Mouse (Mus musculus): ENCODE results near the gene Bnip2. TPM values are rescaled to one million over a fixed set of nuclear protein-coding genes. Genes with fewer than 3 reads are reported as not detected.

Bnip2 gene
- polyA plus RNA-seq, 1 experiment from 2014 or later, result 76.1 TPM

DNA sequence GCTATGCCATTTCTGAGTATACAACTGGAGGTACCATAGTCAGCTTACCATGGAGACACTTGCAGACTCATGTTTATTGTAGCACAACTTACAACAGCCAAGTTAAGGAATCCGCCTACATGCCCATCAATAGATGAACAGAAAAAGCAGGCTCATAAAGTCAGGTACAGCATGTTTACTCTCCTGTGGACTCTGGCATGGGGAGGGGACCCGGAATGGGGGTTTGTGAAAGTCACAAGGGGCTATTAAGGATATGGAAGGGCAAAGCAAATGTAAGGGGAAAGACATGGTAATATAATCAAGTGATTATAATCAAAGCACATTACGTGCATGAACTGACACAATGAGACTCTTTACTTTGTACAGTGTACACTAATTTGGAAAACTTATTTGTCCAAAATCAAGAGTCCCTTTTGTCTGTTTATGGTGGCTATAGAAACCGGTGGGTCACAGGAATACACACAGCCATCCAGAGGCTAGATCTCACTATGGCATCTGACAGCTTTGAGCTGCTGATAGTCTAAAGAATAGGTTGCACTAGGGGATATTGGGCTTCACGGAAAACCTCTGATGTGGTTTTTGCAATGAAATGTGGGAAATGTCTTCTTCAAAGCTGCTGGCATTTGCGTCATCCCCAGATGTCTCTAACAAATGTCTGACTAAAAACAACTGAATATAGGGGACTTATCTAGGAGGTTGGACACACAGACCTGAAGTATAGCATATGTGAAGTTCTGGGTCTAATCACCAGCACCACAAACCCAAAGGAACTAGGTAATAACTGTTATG is 50.5 kb downstream of the Bnip2 start:
- Histone ChIP-seq H3K4me3 (no peak overlapping the region), H3K4me1 (replicated peaks) (no peaks in the 10 kb centered on the region), H3K27ac (replicated peaks) (no peak overlapping the region), H3K9me3 (no peaks in the 10 kb centered on the region), H3K27me3 (no peaks in the 10 kb centered on the region), H3K36me3 (no peaks in the 10 kb centered on the region), H3K9ac (no peak overlapping the region), H3K4me2 (no peak overlapping the region)
- no peak for ATAC-seq (ENCODE audit: low read depth)
- 91% methylated on average over 6 of the region's 6 CpGs for WGBS

DNA sequence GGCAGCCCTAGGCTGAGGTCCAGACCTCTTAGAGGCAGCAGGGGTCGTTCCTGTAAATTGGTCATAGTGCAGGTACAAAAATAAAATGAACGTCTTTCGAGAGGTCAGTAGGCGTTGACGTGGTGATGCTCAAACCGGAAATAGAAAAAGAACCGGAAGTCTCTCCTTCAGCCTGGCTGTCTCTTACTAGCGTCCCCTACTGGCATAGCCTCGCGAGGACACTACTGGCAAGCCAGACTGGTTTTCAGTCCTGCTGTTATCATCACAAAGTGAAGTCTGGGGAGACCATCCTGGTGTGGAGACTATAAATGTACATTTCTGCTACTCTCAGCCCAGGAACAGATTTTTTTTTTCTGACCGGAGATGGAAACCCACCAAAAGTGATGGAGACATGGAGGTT is 51.3 kb downstream of the Bnip2 start:
- Histone ChIP-seq H3K9ac (no peak overlapping the region), H3K4me2 (no peak overlapping the region), H3K27me3 (no peaks in the 10 kb centered on the region), H3K4me3 (no peak overlapping the region), H3K4me1 (replicated peaks) (no peaks in the 10 kb centered on the region), H3K36me3 (no peaks in the 10 kb centered on the region), H3K27ac (replicated peaks) (no peak overlapping the region), H3K9me3 (no peaks in the 10 kb centered on the region)
- 84% methylated on average over 11 of the region's 11 CpGs for WGBS
- no peak for ATAC-seq (ENCODE audit: low read depth)

DNA sequence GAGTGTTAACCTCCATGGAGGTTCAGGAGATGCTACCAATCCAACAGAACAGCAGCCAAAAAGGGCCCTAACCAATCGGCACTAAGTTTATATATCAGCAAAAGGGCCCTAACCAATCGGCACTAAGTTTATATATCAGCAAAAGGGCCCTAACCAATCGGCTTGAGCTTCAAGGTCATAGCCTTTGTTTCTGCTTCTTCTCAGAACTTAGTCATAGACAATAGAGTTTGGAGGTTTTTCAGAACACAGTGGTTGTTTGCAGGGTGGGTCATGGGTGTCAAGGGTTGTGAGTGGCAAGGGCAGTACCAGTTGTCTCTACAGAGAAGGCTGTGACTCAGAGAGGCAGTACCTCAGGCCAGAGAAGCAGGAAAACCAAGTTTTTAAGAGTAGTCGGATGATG is 52.9 kb downstream of the Bnip2 start:
- no peak for ATAC-seq (ENCODE audit: low read depth)
- H3K4me3 ChIP-seq, result no peak overlapping the region
- H3K36me3 ChIP-seq, result no peaks in the 10 kb centered on the region
- H3K4me2 ChIP-seq, result no peak overlapping the region
- H3K9me3 ChIP-seq, result no peaks in the 10 kb centered on the region
- no peaks in the 10 kb centered on the region for H3K27me3 ChIP-seq
- no peaks in the 10 kb centered on the region for H3K4me1 ChIP-seq (replicated peaks)
- no peak overlapping the region for H3K9ac ChIP-seq
- no peak overlapping the region for H3K27ac ChIP-seq (replicated peaks)
- WGBS, result 96% methylated on average over 4 of the region's 4 CpGs

DNA sequence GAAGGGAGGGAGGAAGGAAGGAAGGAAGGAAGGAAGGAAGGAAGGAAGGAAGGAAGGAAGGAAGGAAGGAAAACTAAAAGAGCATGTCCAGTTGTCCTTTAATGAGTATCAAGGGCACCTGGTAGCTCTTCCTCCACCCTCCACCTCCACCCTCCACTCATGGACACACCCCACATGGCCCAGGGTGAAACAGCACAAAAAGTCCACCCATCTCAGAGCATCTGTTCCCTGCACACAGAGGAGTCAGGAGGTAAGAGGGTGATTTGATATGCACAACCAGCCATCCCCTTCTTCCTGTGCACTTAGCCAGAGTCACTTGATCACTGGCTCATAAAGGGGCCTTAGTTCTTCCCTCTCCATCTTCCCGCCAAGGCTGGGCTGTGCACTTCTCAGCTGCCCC is 53.7 kb downstream of the Bnip2 start:
- Histone ChIP-seq H3K36me3 (no peaks in the 10 kb centered on the region), H3K4me1 (replicated peaks) (no peaks in the 10 kb centered on the region), H3K9ac (no peak overlapping the region), H3K9me3 (no peaks in the 10 kb centered on the region), H3K27me3 (no peaks in the 10 kb centered on the region), H3K4me3 (no peak overlapping the region), H3K27ac (replicated peaks) (no peak overlapping the region), H3K4me2 (no peak overlapping the region)
- no peak for ATAC-seq (ENCODE audit: low read depth)
- 60% methylated on average over 1 of the region's 1 CpGs for WGBS

DNA sequence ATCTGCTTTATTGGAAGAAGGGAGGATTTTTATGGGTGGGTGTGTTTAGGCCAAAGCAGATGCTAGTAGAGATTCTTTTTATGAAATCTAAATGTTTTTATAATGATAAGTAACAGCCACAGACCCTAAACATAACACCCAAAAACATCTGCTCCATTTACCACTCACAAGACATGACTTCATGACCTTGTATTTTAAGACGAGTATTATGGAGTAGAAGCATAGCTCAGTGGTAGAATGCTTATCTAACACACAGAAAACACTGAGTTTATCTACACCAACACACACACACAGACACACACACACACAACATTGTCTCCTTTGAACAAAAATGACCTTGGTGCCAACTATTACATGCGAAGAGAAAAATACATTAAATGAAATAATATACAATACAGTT is 55.6 kb downstream of the Bnip2 start:
- Histone ChIP-seq H3K27me3 (no peaks in the 10 kb centered on the region), H3K4me2 (no peak overlapping the region), H3K27ac (replicated peaks) (no peak overlapping the region), H3K36me3 (no peaks in the 10 kb centered on the region), H3K4me3 (no peak overlapping the region), H3K4me1 (replicated peaks) (no peaks in the 10 kb centered on the region), H3K9me3 (no peaks in the 10 kb centered on the region), H3K9ac (no peak overlapping the region)
- WGBS, result 88% methylated on average over 2 of the region's 2 CpGs
- no peak for ATAC-seq (ENCODE audit: low read depth)

DNA sequence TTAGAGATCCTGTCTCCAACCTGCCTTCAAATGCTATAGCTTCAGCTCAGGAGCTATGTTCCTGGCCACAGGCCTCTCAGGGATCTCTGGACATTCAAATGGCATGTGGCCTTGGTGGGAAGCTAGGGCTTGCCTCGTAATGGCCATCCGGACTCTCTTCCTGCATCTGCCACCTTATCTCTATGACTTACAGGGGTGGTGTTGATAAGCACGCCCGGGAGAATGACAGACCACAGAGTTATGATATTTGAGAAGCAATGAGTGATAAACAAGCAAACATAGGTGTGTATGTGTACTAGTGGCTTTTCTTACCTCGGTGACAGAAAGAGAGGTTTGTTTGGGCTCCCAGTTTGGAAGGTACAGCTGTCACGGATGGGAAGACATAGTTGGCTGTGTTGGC is 57.0 kb downstream of the Bnip2 start:
- Histone ChIP-seq H3K9ac (no peak overlapping the region), H3K27ac (replicated peaks) (no peak overlapping the region), H3K4me2 (no peak overlapping the region), H3K9me3 (no peaks in the 10 kb centered on the region), H3K36me3 (no peaks in the 10 kb centered on the region), H3K27me3 (no peaks in the 10 kb centered on the region), H3K4me1 (replicated peaks) (no peaks in the 10 kb centered on the region), H3K4me3 (no peak overlapping the region)
- ATAC-seq (ENCODE audit: low read depth), result no peak
- WGBS, result 93% methylated on average over 6 of the region's 6 CpGs

DNA sequence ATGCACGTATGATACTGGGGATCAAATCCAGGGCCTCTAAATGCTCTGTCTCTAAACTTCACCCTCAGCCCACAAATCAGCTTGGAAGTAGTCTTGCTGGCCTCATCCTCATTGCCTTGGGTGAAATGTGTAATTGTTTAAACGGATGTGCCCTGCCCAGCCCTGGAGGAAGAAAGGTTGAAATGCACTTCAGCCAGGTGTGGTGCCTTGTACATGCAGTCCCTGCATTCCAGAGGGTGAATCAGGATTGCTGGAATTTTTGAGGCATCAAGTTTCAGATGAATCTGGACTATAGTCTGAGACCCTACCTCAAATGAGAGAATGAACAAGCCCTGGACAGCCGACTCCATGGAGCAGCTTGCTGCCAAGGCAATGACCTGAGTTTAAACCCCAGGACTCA is 58.6 kb downstream of the Bnip2 start:
- no peaks in the 10 kb centered on the region for H3K36me3 ChIP-seq
- no peaks in the 10 kb centered on the region for H3K27me3 ChIP-seq
- no peaks in the 10 kb centered on the region for H3K9me3 ChIP-seq
- no peak for ATAC-seq (ENCODE audit: low read depth)
- no peak overlapping the region for H3K27ac ChIP-seq (replicated peaks)
- no peak overlapping the region for H3K9ac ChIP-seq
- no peaks in the 10 kb centered on the region for H3K4me1 ChIP-seq (replicated peaks)
- no peak overlapping the region for H3K4me3 ChIP-seq
- WGBS, result 70% methylated on average over 3 of the region's 3 CpGs
- no peak overlapping the region for H3K4me2 ChIP-seq

DNA sequence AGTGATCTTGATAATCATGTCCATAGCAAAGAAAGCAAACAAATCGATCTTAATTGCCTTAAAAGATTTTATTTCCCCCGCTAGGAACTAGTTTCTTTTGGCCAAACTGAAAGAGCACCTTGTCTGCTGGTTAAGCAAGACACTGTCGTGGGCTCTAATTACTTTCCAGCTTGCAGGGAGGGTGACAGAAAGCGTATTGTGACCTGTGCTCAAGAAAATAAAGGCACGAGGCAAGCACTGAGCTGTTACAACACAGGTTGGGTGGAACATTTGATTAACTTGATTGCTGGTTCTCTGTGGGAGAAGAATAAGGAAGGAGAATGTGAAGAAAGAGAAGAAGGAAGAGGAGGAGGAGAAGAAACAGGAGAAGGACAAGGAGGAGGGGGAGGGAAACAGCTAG is 59.0 kb downstream of the Bnip2 start:
- ATAC-seq (ENCODE audit: low read depth), result no peak
- Histone ChIP-seq H3K36me3 (no peaks in the 10 kb centered on the region), H3K9ac (no peak overlapping the region), H3K9me3 (no peaks in the 10 kb centered on the region), H3K27ac (replicated peaks) (no peak overlapping the region), H3K27me3 (no peaks in the 10 kb centered on the region), H3K4me3 (no peak overlapping the region), H3K4me1 (replicated peaks) (no peaks in the 10 kb centered on the region), H3K4me2 (no peak overlapping the region)
- WGBS, result 45% methylated on average over 5 of the region's 5 CpGs

DNA sequence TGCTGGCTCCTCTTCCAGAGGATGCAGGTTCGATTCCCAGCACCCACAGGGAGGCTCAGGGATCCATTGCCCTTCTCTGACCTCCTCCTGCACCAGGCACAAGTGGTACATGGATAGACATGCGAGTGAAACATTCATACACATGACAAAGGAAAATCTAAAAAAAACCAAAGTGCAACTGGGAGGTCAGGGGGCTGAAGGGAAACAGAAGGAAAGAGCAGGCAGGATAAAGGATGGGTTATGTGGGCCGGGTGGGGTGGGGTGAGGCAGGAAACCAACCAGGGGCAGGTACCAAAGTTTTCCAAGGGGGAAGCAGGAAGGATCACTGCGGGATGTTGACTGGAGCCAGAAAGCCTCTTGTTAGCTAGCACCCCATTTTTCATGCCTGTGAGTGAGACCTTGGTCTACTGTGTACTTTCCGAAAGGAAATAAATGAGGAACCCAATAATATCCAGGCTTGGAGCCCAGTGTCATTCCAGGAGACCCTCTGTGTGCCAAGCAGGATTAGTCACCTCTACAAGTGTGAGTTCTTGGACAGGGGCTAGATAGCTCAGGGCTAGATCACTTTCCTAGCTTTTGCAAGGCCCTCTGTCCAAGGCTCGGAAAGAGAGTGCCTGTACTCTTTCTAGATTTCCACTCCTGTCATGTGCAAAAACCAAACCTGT is 59.6 kb downstream of the Bnip2 start:
- H3K4me1 ChIP-seq (replicated peaks), result no peaks in the 10 kb centered on the region
- no peak for ATAC-seq (ENCODE audit: low read depth)

DNA sequence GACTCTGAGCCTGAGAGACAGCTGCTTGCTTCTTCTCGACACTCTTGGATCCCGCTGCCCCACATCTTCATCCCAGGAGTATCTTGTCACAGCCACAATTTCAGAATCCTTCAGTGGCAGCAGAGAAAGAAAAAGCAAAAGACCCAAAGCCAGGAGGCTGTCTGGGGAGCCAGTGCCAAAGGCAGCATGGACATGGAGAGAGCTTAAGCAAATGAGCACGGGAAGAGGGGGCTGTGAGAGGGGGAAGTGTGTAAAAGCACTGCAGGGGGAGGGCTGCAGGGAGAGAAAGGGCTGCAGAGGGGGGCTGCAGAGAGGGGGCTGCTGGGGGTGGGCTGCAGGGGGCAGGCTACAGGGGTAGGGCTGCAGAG is 60.1 kb downstream of the Bnip2 start:
- ATAC-seq (ENCODE audit: low read depth), result no peak
- Histone ChIP-seq H3K27ac (replicated peaks) (no peak overlapping the region), H3K4me1 (replicated peaks) (no peaks in the 10 kb centered on the region), H3K36me3 (no peaks in the 10 kb centered on the region), H3K4me3 (no peak overlapping the region), H3K4me2 (no peak overlapping the region), H3K9me3 (no peaks in the 10 kb centered on the region), H3K27me3 (no peaks in the 10 kb centered on the region), H3K9ac (no peak overlapping the region)
- 38% methylated on average over 3 of the region's 3 CpGs for WGBS

More for the DNA sequence above, 59.6 kb downstream of the Bnip2 start:
- H3K27me3 ChIP-seq, result no peaks in the 10 kb centered on the region
- H3K27ac ChIP-seq (replicated peaks), result no peak overlapping the region
- H3K4me2 ChIP-seq, result no peak overlapping the region
- no peaks in the 10 kb centered on the region for H3K9me3 ChIP-seq
- H3K9ac ChIP-seq, result no peak overlapping the region
- no peak overlapping the region for H3K4me3 ChIP-seq
- H3K36me3 ChIP-seq, result no peaks in the 10 kb centered on the region
- WGBS, result 61% methylated on average over 6 of the region's 6 CpGs

DNA sequence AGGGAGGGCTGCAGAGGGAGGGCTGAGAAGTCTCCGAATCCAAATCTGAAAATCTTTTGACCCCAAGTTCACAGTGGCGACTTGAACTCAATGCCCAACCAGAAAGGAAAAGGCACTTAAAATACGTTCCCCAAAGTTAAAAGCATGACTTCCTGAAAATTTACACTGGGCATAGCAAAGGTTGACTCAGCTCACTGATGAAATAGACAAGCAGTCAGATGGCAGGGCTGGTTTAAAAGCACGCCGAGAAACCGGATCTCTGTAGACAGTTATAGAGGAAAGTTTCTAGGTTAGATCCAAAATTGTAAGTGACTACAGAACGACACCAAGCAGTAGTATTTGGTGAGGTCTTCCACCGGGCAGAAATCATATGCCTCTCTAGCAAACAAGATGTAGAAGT is 60.6 kb downstream of the Bnip2 start:
- WGBS, result 57% methylated on average over 8 of the region's 8 CpGs
- H3K36me3 ChIP-seq, result no peaks in the 10 kb centered on the region
- no peak for ATAC-seq (ENCODE audit: low read depth)
- no peak overlapping the region for H3K27ac ChIP-seq (replicated peaks)
- no peak overlapping the region for H3K4me2 ChIP-seq
- no peak overlapping the region for H3K4me3 ChIP-seq
- H3K27me3 ChIP-seq, result no peaks in the 10 kb centered on the region
- H3K9ac ChIP-seq, result no peak overlapping the region
- H3K9me3 ChIP-seq, result no peaks in the 10 kb centered on the region
- no peaks in the 10 kb centered on the region for H3K4me1 ChIP-seq (replicated peaks)

DNA sequence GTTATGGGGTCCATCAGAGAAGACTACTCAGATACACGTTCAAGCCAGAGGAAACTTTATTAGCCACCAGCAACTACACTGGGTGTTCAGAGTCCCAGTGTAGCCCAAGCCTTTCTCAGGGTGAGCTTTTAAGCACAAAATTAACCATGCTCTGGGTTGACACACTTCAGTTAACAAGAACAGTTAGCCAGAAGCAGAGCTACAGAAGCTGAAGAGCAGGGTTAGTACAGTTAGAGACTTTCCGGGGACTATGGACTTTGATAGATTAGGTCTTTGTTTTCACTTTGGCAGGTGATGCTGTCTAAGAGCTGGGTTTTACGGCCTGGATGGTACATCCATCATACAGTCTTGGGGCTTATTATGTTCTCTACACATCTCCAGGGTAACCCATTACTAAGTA is 63.5 kb downstream of the Bnip2 start:
- Histone ChIP-seq H3K27ac (replicated peaks) (no peak overlapping the region), H3K36me3 (no peaks in the 10 kb centered on the region), H3K4me1 (replicated peaks) (no peaks in the 10 kb centered on the region), H3K27me3 (no peaks in the 10 kb centered on the region), H3K9me3 (no peaks in the 10 kb centered on the region), H3K4me2 (no peak overlapping the region), H3K9ac (no peak overlapping the region), H3K4me3 (no peak overlapping the region)
- no peak for ATAC-seq (ENCODE audit: low read depth)
- WGBS, result 49% methylated on average over 3 of the region's 3 CpGs

DNA sequence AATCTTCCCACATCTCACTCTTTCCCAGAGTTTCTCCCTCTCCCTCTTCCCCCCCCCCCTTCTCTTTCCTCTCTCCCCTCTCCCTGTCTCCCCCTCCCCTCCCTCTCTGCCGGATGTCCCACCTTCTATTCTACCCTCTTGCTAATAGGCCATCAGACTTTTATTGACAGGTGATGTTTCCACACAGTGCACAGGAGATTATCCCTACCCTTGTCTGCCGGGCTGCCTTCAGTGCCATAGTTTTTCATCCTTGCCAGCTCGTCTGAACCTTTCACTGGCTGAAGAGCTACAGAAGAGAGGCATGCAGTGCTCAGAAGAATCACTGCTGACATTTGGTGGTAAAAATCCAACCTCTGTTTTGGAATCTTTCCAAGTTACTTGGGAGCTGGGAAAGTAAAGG is 64.1 kb downstream of the Bnip2 start:
- Histone ChIP-seq H3K4me2 (no peak overlapping the region), H3K27ac (replicated peaks) (no peak overlapping the region), H3K9ac (no peak overlapping the region), H3K27me3 (no peaks in the 10 kb centered on the region), H3K9me3 (no peaks in the 10 kb centered on the region), H3K36me3 (no peaks in the 10 kb centered on the region), H3K4me1 (replicated peaks) (no peaks in the 10 kb centered on the region), H3K4me3 (no peak overlapping the region)
- 41% methylated on average over 3 of the region's 3 CpGs for whole genome bisulfite sequencing
- ATAC-seq (ENCODE audit: low read depth), result no peak

Measured in neural tube, embryonic 13.5 days (tissue).